Mouse (Mus musculus) mouse trophoblast stem cell (cell line): ENCODE data around the gene 1110017D15Rik.

ENCODE experiments used
- in situ Hi-C, 2 experiments: fragments of 300-500 bp; cut with MseI, MboI; formaldehyde crosslinking; loops; 2 replicates in 1 of 2; 3 replicates in 1 of 2; pipeline ENCODE4 v1.15.1; 2025

1110017D15Rik gene

GRCm38 (mm10) chr4:41518349-41518748 is 1.2 kb upstream of the 1110017D15Rik start:
- in situ Hi-C loops: no loop called here

- in situ Hi-C loops: no loop called here
These were observed 3.4 kb downstream of the 1110017D15Rik start for GRCm38 (mm10) chr4:41513714-41514113.

DNA sequence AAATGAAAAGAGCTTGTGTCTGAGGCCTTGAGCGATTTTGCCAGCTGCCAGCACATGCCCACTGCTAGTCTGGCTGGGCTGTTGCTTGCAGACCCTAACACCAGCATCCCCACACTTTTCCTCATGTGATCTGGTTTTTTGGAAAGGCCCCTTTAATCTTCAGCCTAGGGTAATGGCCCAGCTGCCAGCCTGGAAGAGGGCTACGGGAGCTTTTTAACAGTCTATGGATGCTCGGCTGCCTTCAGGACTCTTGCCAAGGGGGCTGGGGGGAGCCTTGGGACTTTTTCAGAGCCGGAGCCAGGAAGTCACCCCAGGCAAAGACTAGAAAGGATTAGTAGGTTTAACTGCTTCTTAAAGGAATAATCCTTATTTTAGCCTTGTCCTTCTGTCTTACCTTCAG is 3.8 kb downstream of the 1110017D15Rik start:
- in situ Hi-C loops: no loop called here

DNA sequence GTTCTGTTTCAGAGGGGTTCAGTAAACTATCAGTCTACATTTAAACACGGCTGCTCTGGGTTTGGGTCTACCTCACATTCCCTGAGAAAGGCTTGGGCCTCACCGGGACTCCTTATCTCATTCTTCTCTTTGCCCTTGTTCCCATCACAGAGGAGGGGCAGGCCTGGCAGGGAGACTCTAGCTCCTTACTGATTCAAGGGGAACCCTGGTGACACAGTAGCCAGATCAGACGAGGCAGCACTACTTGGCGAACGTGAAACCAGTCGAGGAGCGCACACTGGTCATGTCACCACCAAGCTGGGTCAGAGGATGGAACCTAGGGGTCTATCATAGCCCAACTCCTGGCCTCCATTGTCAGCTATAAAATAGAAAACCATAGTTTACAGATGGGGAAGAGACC is 9.1 kb downstream of the 1110017D15Rik start:
- in situ Hi-C loops: loop anchor here in 1 of 2 experiments (5.0 kb wide), 1 partner anchor 41 kb away; the partner anchor contains the start of gene Nudt2

GRCm38 (mm10) chr4:41507326-41507924 is 9.7 kb downstream of the 1110017D15Rik start:
- in situ Hi-C loops: loop anchor here in 1 of 2 experiments (5.0 kb wide), 1 partner anchor 40 kb away; the partner anchor contains the start of gene Nudt2

DNA sequence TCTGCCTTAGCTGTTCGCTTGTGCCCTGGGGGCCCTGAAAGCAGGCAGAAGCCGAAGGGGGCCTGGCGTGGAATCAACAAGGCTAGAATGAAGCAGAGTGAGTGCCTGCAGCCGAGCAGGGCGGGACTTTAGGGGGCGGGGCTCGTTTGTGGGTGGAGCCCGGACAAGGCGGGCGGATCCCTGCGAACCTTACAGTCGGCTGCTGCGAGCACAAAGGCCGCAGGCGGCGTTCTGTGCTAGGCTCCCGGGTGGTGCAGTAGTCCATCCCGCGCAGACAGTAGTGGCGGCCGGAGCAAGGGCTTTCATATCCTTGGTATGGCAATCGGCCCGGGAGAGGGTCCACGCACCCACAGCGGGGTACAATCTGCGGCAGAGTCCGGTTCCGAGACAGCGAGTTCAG is 10.2 kb downstream of the 1110017D15Rik start:
- in situ Hi-C loops: loop anchor here in 1 of 2 experiments (5.0 kb wide), 1 partner anchor 40 kb away; the partner anchor contains the start of gene Nudt2

DNA sequence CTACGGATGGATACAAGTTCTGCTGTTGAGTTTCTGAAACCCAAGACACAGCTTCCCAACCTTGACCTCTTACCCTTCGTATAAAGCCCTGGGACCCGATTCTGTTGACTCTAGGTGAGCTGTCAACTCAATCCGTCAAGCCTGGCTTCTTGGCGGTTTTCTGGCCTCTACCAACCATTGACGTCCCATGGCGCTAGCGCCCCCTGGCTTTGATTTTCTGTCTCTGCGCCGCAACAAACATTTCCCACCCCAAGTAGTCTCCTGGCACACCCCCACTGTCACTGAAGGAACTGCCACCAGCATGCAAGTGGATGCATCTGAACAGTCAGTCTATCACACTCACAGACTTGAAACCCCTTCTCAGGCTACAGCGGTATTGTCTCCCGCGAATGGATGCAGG is 11.0 kb downstream of the 1110017D15Rik start:
- in situ Hi-C loops: loop anchor here in 1 of 2 experiments (5.0 kb wide), 1 partner anchor 39 kb away; the partner anchor contains the start of gene Nudt2

DNA sequence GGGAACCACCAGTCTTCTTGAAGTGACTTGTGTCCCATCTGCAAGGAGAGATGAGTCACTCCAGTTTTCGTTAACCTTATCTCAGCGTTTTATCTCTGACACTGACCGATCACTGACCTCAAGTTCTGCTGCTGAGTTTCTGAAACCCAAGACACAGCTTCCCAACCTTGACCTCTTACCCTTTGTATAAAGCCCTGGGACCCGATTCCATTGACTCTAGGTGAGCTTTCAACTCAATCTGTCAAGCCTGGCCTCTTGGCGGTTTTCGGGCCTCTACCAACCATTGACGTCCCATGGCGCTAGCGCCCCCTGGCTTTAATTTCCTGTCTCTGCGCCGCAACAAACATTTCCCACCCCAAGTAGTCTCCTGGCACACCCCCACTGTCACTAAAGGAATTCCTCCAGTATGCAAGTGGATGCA is 12.0 kb downstream of the 1110017D15Rik start:
- in situ Hi-C loops: loop anchor here in 1 of 2 experiments (5.0 kb wide), 1 partner anchor 38 kb away; the partner anchor contains the start of gene Nudt2

- in situ Hi-C loops: no loop called here
These were observed 12.8 kb downstream of the 1110017D15Rik start for GRCm38 (mm10) chr4:41504325-41504724.

- in situ Hi-C loops: no loop called here
These were observed 14.1 kb downstream of the 1110017D15Rik start, which contains the start of gene AI464131 for GRCm38 (mm10) chr4:41502986-41503412. TSS of gene AI464131 (minus strand) at chr4:41503076.

DNA sequence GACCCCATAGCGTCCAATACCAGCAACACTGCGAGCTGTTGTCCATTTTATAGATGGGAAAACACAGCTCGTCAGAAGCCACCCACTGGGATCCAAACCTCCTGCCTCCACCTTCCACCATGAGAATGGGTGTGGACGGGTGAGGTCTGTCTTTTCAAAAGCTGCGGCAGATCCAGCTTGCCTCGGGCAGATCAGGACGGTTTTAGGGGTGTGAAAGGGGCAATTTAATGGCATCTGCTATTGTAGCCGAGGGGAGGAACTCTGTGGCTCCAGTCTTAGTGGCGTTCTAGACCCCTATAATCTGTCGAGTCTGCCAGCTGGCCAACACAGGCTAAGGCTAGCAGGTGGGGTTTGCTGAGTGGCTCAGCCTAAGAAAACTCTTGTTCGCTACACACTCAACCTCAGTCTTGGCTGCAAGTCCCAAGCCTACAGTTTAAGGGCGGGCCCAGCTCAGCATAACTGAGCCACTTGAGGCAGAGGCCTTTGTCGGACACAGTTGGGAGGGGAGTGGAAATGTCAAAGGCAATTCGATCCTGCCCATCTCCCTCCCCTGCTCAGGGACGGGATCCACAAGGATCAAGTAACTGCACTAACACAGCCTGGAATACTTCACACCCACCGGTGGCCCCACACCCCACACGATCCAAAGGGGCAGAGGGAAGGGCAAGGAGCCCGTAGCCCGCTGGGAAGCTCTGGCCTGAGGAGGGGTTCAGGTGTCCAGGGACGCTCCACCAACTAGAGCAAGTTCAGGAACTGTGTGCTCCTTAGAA is 14.8 kb downstream of the 1110017D15Rik start:
- in situ Hi-C loops: no loop called here

DNA sequence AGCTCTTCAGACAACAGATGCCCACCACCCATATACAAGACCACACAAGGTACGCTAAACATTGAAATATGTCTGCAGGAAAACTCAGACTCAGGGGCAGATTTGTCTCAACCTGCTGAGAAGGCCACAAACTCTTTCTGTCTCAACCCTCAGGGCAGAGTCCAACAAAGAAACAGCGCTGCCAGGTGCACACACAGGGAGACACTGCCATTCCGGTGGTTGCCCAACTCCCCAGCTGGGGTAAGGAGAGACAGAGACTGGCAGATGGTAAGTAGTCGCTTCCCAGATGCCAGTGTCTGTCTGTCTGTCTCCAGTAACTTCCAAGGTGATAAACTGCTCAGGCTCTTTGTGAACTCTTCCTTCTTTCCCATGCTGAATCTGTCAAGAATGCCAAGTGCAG is 16.3 kb downstream of the 1110017D15Rik start:
- in situ Hi-C loops: no loop called here

- in situ Hi-C loops: no loop called here
These were observed 17.5 kb downstream of the 1110017D15Rik start for GRCm38 (mm10) chr4:41499619-41500018.

GRCm38 (mm10) chr4:41498921-41499391 is 18.2 kb downstream of the 1110017D15Rik start:
- in situ Hi-C loops: no loop called here

DNA sequence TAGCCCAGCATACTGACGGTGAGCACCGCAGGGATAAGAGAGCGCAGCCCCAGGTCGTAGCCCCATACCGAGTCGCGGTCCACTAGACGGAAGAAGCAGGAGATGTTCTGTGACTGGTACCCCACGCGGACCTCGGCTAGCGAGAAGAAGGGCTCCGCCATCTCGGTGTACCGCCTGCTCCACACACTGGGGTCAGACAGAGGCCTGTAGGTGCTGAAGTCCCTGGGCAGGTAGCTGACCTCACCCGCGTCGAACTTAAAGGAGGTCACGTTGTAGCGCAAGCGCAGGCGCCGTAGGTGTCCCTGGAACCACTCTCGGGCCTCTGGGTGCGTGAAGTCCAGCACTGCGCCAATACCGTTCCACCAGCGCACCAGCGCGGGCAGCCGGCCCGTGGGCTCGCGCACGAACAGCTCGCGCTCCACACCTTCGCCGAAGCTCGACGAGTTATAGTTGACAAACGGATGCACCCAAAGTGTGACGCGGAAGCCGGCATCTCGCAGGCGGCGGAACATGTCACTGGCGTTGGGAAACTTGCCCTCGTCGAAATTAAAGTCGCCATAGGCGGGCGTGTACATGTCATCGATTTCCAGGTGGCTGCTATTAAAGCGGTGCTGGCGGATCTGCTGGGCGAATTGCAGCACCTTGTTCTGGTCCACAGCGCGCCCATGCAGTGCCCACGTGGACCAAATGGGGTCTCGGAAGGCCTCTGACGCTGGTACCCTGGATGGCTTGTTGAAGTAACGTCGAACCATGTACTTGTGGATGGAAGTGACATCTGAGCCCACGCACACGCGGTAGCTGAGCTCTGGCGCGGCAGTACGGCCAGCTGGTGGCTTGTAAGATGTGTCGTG is 18.9 kb downstream of the 1110017D15Rik start:
- in situ Hi-C loops: no loop called here

DNA sequence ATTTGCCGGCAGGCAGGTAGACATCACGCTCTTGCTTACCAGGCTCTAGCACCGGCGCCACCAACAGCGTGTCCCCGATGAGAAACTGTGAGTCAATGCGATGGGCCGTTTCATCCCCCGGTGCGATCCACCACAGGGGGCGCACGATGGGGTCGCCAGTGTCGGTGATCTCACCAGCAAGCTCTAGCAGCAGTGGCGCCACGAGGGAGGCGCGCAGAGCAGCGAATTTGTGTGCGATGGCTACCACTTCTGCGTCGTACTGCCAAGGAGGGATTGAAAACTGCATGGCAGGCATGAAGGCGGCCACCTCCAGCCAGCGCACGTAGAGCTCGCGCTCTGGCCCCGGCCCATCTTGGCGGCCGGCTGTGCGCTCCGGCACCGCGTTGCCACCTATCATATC is 19.6 kb downstream of the 1110017D15Rik start:
- in situ Hi-C loops: no loop called here

DNA sequence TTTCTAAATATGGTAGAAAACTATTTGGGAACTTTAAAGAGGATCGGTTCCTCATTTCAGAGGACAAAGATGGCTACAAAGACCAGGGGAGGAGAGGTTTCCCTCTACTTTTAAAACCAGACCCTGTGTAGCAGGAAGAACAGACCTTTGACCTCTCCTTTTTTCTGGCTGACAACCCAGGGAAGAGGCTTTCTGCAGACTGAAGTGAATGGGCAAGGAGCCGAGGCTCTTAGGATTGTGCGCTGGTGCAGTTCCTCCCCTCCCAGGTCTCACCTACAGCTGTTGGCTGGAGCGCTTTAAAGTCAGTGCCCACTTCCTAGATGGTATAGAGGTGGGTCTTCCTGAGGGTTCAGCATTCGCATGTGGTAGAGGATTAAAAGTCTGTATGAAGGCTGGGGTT is 20.1 kb downstream of the 1110017D15Rik start:
- in situ Hi-C loops: no loop called here

DNA sequence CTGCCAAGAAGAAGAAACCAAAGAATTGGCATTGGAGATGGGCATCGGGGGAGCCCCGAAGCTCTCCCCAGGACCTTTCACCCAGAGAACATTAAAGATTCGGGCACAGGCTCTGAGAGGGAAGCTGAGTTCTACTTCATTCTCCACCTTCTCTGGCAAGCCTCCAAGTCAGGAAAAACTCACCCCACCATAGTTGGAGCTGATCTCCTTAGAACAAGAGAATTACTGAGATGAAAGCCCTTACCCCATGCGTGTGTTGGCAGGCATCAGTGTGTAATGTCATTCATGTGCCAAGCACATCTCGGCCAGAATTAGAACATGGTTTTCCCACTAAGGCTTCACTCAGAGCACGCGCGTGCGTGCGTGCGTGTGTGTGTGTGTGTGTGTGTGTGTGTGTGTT is 21.3 kb downstream of the 1110017D15Rik start:
- in situ Hi-C loops: no loop called here

- in situ Hi-C loops: no loop called here
These were observed 22.1 kb downstream of the 1110017D15Rik start for GRCm38 (mm10) chr4:41495076-41495475.

DNA sequence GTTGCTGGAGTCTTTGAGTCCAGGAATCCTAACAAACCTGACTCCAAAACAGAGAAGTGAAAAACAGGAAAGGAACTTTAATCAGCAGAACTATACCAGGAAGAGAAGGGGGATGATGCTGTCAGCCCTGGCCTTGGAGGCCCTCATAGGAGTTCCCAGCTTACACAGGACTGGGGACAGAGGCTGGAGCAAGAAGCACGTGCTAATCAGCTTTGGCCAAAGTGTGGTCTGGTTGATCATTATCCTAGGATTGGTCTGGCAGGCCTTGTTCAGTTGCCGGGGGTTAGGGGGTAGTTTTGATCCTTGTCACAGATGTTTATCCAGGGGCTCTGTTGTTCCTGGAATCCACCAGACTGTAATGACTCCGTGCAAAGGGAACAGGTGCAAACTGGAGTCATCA is 22.8 kb downstream of the 1110017D15Rik start:
- in situ Hi-C loops: no loop called here

GRCm38 (mm10) chr4:41493464-41494116 is 23.5 kb downstream of the 1110017D15Rik start:
- in situ Hi-C loops: no loop called here
